Mouse (Mus musculus): Measurements from ENCODE around the gene Tmub2.
A peak's percentile ranks its signal among the peaks of the same experiment; 100 is the strongest.

Gene Tmub2

GRCm38 (mm10) chr11:102308979-102309378 lies 24.2 kb downstream of the Tmub2 start:
- peak; percentile 95 for DNase-seq

DNA sequence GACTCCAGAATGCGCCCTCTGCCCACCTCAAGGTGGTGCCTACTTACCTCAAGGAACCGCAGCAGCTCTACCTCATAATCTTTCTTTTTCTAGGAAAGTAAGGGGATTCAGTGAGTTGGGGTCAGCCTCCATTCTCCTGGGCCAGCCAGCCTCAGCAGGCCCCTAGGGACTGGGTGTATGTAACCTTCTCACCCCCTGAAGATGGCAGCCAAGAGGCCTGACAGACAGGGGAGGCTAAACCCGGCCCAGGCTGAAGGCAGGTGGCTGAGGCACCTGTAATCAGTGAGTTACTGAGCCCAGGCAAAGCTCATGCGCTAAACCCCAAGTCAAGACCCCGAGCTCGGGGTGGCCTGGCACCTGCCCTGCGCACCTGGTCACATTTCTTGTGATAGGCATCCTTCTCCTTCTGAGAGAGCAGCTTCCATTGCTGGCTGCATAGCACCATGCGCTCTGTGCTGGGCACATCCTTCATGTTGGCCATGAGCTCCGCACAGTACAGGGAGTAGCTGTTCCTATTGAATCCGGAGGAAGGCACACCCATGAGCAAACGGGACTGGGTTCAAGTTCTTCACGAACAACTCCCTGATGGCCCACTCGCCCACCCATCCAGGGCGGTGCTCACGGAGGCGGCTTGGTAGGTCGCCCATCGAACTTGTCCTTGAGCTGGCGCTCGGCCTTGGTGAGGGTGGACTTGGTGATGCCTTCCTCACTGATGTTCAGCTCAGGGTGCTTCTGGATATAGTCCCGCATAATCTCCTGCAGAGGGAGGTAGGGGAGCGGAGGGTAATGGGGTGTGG lies 25.3 kb downstream of the Tmub2 start:
- DNase-seq = no peak

DNA sequence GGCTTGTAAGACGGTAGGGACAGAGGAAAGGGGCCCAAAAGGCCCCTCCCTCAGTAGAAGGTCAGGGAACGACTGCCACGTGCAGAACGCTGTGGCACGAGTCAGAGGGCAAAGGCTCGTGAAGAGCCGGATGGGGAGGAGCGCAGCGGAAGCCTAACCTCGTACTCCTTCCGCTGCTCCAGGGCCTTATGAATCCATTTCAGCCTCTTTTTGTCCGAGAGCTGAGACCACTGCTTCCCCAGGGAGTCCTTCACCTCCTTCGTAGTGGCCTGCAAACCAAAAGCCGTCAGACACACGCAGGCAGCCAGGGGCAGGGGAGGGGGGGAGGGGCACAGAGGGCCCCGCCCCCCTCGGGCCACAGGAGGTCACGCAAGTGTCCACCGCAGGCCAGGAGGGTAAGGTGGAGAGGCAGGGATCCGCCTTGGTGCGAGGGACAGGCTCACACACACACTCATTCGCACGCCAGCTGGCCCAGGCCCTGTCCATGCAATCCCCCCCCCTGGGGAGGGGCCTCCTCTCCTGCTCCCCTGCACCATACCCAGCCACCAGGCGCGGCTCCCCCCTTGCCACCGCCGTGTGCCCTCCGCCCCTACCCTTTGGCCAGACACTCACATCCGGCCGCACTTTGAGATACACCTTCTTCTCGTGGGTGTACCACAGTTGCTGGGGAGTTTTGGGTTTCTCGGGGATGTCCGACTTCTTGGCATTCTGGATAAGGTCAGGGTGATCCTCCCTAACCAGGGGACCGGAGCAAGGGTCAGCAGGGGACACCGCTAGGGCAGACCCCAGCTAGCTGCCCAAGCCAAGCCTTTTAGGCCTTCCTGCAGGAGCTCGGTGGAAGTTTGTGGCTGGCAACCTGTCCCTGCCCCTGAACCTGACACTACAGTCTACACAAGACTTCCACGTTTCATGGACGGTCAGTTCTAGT lies 26.3 kb downstream of the Tmub2 start:
- DNase-seq = peak; percentile 30

GRCm38 (mm10) chr11:102311966-102312365 lies 27.2 kb downstream of the Tmub2 start:
- DNase-seq = no peak

DNA sequence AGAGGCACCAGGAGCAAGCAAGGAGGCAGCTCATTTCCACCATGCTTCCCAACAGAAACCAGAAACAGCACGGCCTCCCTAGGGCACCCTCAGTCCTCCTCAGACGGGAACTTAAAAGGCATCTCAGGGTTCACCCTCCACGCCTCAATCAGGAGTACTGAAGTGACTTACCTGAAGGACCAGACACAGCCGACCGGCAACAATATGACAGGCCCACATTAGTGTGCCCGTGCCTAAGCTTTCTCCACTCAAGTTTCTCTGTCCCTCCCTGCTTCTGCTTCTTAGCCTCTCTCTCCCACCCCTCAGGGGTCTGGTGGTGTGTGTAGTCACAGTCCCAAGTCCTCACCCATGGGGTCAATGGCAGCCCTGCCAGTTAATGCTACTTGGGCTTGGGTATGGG lies 27.9 kb downstream of the Tmub2 start:
- no peak for DNase-seq

GRCm38 (mm10) chr11:102314321-102314720 lies 29.6 kb downstream of the Tmub2 start:
- DNase-seq = no peak

- peak; percentile 25 for DNase-seq
Measured at GRCm38 (mm10) chr11:102315690-102316571, 31.2 kb downstream of the Tmub2 start.

- peak; percentile 91 for DNase-seq
Measured at GRCm38 (mm10) chr11:102316572-102317297, 32.0 kb downstream of the Tmub2 start.

DNA sequence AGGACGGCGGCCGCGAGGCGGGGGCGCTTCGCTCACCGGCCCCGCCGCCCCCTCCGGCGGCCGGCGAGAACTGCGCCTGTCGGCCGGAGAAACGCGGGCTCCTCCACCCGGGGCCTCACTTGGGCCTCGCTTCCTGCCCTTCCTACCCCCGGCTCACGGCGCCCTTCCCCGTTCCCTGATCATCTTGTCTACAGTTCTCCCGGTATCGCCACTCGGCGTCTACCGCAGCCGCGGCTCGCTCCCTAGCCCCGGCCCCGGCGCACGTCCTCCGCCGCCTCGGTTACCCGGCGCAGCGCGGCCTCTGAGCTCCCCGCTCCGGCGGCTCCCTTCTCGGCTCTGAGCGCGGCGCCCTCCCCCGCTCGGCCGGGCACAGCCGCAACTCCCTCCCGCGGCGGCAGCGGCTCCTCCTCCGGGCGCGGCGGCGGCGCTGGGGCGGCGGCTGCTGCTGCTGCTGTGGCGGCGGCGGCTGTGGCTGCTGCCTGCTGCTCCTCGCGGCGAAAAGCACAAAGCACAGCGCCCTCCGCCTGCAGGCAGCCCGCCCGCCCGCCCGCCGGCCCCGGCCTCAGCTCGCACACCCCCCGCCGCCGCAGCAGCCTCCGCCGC lies 32.7 kb downstream of the Tmub2 start:
- peak; percentile 72 for DNase-seq

DNA sequence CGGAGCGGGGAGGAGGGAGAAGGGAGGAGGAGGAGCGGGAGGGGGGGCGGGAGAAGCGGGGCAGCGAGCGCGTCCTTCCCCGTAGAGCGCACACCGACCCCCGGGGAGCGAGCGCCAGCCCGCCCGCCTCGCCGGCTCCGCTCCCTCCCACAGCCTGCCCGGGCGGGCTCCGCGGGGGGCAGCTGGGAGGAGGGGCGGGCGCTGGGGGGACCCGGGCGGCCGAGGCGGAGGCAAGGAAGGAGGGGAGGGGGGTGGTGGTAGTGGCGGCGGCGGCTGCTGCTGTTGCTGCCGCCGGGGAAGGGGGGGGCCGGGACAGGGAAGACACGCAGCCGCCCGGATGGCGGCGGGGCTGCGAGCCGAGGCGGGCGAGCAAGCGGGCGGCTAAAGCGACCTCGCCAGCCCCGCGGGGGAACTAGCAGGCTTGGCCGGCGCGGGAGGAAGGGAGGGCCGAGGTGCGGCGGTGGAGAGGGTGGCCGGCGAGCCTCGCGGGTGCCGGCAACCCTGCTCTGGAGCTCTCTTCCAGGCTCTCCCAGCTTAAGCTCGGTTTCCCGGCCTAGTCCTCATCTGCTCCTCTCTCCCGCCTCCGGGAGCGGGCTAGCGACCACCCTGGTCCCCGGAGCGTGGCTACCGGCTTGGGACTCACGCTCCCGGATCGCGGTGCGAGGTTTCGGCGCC lies 33.3 kb downstream of the Tmub2 start:
- DNase-seq = peak; percentile 83

- DNase-seq = peak; percentile 77
Measured at GRCm38 (mm10) chr11:102318576-102319409, 34.1 kb downstream of the Tmub2 start.

GRCm38 (mm10) chr11:102319410-102319792 lies 34.7 kb downstream of the Tmub2 start, which contains the start of gene Ubtf:
Ubtf (minus strand) TSS chr11:102319742.
- peak; percentile 82 for DNase-seq

DNA sequence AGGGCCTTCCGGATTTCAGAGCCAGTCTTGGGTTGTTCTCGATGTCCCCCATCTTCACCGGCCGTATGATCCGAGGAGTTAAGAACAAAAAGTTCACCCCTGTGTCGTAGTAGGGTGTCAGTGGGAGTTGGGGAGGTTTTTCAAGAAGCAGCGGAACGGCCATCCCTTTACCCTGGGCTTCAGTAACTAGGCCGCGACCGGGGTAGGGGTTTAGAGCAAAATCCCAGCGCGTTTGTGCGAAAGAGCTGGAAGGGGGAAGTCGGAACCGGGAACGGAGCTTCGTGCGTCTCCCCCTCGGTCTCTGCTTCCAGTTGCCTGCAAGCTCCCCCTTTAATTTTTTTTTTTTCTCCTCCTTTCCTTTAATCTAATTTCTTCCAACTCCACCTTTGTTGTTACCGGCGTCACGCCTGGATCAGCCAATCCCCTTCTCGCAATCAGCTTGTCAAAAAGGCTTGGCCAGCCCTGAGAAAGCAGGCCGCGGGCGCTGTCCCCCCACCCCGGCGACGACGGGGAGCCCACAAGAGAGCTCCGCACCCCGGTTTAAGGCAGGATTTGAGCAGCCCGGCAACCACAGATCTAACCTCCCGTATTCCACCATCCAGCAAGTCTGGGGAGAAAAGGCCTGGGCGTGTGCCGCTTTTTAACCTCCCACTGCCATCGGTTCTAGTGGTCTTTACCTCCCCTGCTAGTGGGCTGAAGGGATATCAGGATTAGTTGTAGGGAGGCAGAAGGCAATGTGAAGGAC lies 35.4 kb downstream of the Tmub2 start:
- peak; percentile 86 for DNase-seq

- no peak for DNase-seq
Measured at GRCm38 (mm10) chr11:102320686-102321005, 35.9 kb downstream of the Tmub2 start.

- DNase-seq = no peak
Measured at GRCm38 (mm10) chr11:102321931-102322330, 37.2 kb downstream of the Tmub2 start.

- no peak for DNase-seq
Measured at GRCm38 (mm10) chr11:102323516-102323915, 38.8 kb downstream of the Tmub2 start.

- DNase-seq = no peak
Measured at GRCm38 (mm10) chr11:102327250-102327649, 42.5 kb downstream of the Tmub2 start.

DNA sequence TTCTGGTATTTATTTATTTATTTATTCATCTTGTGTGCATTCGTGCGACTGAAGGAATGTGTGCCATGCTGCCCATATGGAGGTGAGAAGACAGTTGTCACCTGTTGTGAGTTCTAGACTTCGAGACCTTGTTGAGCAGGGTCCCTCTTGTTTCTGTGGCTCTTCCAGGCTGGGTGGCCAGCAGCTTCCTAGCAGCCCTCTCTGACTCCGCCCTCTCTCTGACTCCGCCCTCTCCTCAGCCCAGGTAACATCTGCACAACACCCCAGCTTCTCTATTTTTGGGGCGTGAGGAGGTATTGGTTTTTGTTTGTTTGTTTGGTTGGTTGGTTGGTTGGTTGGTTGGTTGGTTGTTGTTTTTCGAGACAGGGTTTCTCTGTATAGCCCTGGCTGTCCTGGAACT lies 43.1 kb downstream of the Tmub2 start:
- no peak for DNase-seq

GRCm38 (mm10) chr11:102329518-102329917 lies 44.8 kb downstream of the Tmub2 start:
- no peak for DNase-seq
